Comparison of ENCODE assay signal across 9 mouse cellular contexts in the genomic region with DNA sequence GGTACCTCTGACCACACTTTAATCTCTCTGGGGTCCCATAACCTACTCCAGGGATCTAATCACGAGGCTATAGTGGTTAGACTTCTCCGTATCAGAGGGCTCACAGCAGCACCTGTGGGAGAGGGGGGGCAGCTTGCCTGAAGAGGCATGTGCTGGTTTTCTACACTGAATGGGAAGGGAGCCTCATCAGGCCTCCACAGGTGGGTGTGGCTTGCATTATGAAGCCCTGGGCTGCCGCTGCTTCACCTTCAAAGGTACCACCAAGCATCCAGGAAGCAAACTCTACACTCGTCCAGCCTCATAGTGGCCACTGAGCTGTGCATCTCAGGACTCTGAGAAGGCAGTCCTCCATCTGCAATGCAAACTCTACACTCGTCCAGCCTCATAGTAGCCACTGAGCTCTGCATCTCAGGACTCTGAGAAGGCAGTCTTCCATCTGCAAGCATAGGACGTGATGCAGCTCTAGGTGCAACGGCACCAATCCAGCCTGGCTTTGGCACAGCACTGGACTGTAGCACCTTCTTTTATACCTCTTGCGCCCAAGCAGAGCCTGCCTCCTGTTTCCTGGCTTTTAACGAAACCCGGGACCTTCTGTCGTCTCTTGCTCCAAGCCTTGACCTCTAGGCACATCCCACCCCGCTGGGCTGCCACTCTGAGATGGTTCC.
DNase-seq lines count a peak whose midpoint lies in the region; ATAC-seq and TF ChIP-seq lines count a peak whose summit lies in the region.
"Had no signal": no experiment of that assay in that cellular context is flagged by ENCODE, and none has a peak within 500 bp of the region (broad histone marks: within the 10 kb centered on the region; RNA-seq: fewer than 3 reads in every experiment).

No protein-coding gene starts in this region.

- 60% methylated on average over 12 of the region's 12 CpGs for WGBS in heart, embryonic 16.5 days
- 36% methylated on average over 12 of the region's 12 CpGs for WGBS in embryonic facial prominence, embryonic 13.5 days
- 48% methylated on average over 12 of the region's 12 CpGs for WGBS in intestine, embryonic 14.5 days
- 18% methylated on average over 12 of the region's 12 CpGs for WGBS in neural tube, embryonic 11.5 days
- 55% methylated on average over 12 of the region's 12 CpGs for WGBS in lung, postnatal 0 days

- no peak for TF ChIP-seq EP300 in lung, postnatal 0 days (IDR thresholded peaks at IDR 0.05)

- H3K9ac ChIP-seq in heart, embryonic 16.5 days (ENCODE audit: low read length), result no peak overlapping the region
- 0 out of 2 replicates have a peak overlapping the region, but pooled peaks have one; percentile 49 for H3K9ac ChIP-seq in embryonic facial prominence, embryonic 13.5 days
- no peak overlapping the region for H3K9ac ChIP-seq in intestine, embryonic 14.5 days (ENCODE audit: low read length)
- peak overlapping the region; percentile 30; the same call in 1 of the 2 replicates for H3K9ac ChIP-seq in neural tube, embryonic 11.5 days (ENCODE audit: low read length)
- no peak overlapping the region for H3K9ac ChIP-seq in lung, postnatal 0 days (replicated peaks; ENCODE audit: low read depth)

- H3K27me3 ChIP-seq in heart, embryonic 16.5 days (ENCODE audit: control insufficient read depth, insufficient read depth, low read length), result no peaks in the 10 kb centered on the region
- H3K27me3 ChIP-seq in embryonic facial prominence, embryonic 13.5 days, result no peaks in the 10 kb centered on the region
- no peaks in the 10 kb centered on the region for H3K27me3 ChIP-seq in intestine, embryonic 14.5 days (replicated peaks; ENCODE audit: control insufficient read depth, insufficient read depth, low read length)
- no peaks in the 10 kb centered on the region for H3K27me3 ChIP-seq in neural tube, embryonic 11.5 days (ENCODE audit: control insufficient read depth, insufficient read depth, low read length)
- H3K27me3 ChIP-seq in lung, postnatal 0 days (replicated peaks; ENCODE audit: insufficient read depth, low read length), result no peaks in the 10 kb centered on the region

- no peak for DNase-seq in heart, postnatal 36 days
- DNase-seq in intestine, embryonic 14.5 days (ENCODE audit: low spot score), result no peak
- no peak for DNase-seq in neural tube, embryonic 11.5 days (ENCODE audit: low spot score)
- DNase-seq in right cerebral cortex, adult 18-20 months, result no peak
- no peak for DNase-seq in adrenal gland, postnatal 4 days (ENCODE audit: low spot score in 2 of 2)
- no peak for DNase-seq in lung, postnatal 0 days (ENCODE audit: low spot score)

- H3K4me1 ChIP-seq in heart, embryonic 16.5 days (ENCODE audit: control insufficient read depth, insufficient read depth, low read length), result peaks cover 49% of the 10 kb centered on the region
- H3K4me1 ChIP-seq in embryonic facial prominence, embryonic 13.5 days, result peaks cover 56% of the 10 kb centered on the region
- peaks cover 33% of the 10 kb centered on the region for H3K4me1 ChIP-seq in intestine, embryonic 14.5 days (replicated peaks; ENCODE audit: control insufficient read depth, insufficient read depth, low read length)
- peaks cover 33% of the 10 kb centered on the region for H3K4me1 ChIP-seq in neural tube, embryonic 11.5 days (ENCODE audit: control insufficient read depth, insufficient read depth, low read length)
- peaks cover 11% of the 10 kb centered on the region; the same call in 1 of the 2 replicates for H3K4me1 ChIP-seq in lung, postnatal 0 days (ENCODE audit: insufficient read depth, low read depth, low read length)

- no peaks in the 10 kb centered on the region for H3K9me3 ChIP-seq in heart, embryonic 16.5 days (replicated peaks; ENCODE audit: control insufficient read depth, low read length)
- no peaks in the 10 kb centered on the region for H3K9me3 ChIP-seq in embryonic facial prominence, embryonic 13.5 days
- H3K9me3 ChIP-seq in intestine, embryonic 14.5 days (ENCODE audit: control insufficient read depth, low read length), result no peaks in the 10 kb centered on the region
- no peaks in the 10 kb centered on the region for H3K9me3 ChIP-seq in neural tube, embryonic 11.5 days (ENCODE audit: control insufficient read depth, low read length)
- no peaks in the 10 kb centered on the region for H3K9me3 ChIP-seq in lung, postnatal 0 days (ENCODE audit: low read length)
- H3K9me3 ChIP-seq: G1E had no signal

- no peak for TF ChIP-seq CTCF in lung, postnatal 0 days (IDR thresholded peaks at IDR 0.05)

- intact Hi-C loops in heart, postnatal 36 days (cut with DNase I), result no loop called here

- no peaks in the 10 kb centered on the region for H3K36me3 ChIP-seq in heart, embryonic 16.5 days (ENCODE audit: control insufficient read depth, insufficient read depth)
- no peaks in the 10 kb centered on the region for H3K36me3 ChIP-seq in embryonic facial prominence, embryonic 13.5 days
- no peaks in the 10 kb centered on the region for H3K36me3 ChIP-seq in intestine, embryonic 14.5 days (ENCODE audit: control insufficient read depth, insufficient read depth, low read length)
- H3K36me3 ChIP-seq in neural tube, embryonic 11.5 days (ENCODE audit: control insufficient read depth, insufficient read depth, low read length), result no peaks in the 10 kb centered on the region
- H3K36me3 ChIP-seq in lung, postnatal 0 days (ENCODE audit: insufficient read depth, low read length), result no peaks in the 10 kb centered on the region
- H3K36me3 ChIP-seq: G1E had no signal

- H3K27ac ChIP-seq in heart, embryonic 16.5 days (ENCODE audit: low read length), result peak overlapping the region; percentile 32; the same call in 1 of the 2 replicates
- H3K27ac ChIP-seq in embryonic facial prominence, embryonic 13.5 days, result peak overlapping the region; percentile 87
- peak overlapping the region; percentile 52 for H3K27ac ChIP-seq in intestine, embryonic 14.5 days (ENCODE audit: low read depth)
- peak overlapping the region; percentile 91 for H3K27ac ChIP-seq in neural tube, embryonic 11.5 days (ENCODE audit: low read depth, low read length)
- H3K27ac ChIP-seq in lung, postnatal 0 days (ENCODE audit: low read length), result no peak overlapping the region

- ATAC-seq in heart, embryonic 16.5 days (replicated peaks; ENCODE audit: extremely low read depth, insufficient read depth, low FRiP score), result no peak
- ATAC-seq in embryonic facial prominence, embryonic 13.5 days (ENCODE audit: insufficient number of reproducible peaks, insufficient read depth, low FRiP score, low TSS enrichment, low read depth), result no peak
- ATAC-seq in intestine, embryonic 14.5 days (replicated peaks; ENCODE audit: low FRiP score, low TSS enrichment, low read depth), result peak; percentile 18; the same call in 1 of the 2 replicates
- peak; percentile 17 for ATAC-seq in neural tube, embryonic 11.5 days (ENCODE audit: insufficient read depth, low FRiP score, low TSS enrichment)
- no peak for ATAC-seq in lung, postnatal 0 days

- H3K4me3 ChIP-seq in heart, embryonic 16.5 days (ENCODE audit: low read length), result no peak overlapping the region
- no peak overlapping the region for H3K4me3 ChIP-seq in embryonic facial prominence, embryonic 13.5 days
- no peak overlapping the region for H3K4me3 ChIP-seq in intestine, embryonic 14.5 days (ENCODE audit: low read depth, low read length)
- no peak overlapping the region for H3K4me3 ChIP-seq in neural tube, embryonic 11.5 days (ENCODE audit: low read depth, low read length)
- H3K4me3 ChIP-seq in lung, postnatal 0 days (ENCODE audit: low read depth, low read length), result no peak overlapping the region

- peak overlapping the region; percentile 19; the same call in 1 of the 2 replicates for H3K4me2 ChIP-seq in heart, embryonic 16.5 days (ENCODE audit: low read depth, low read length)
- H3K4me2 ChIP-seq in embryonic facial prominence, embryonic 13.5 days, result peak overlapping the region; percentile 33
- no peak overlapping the region for H3K4me2 ChIP-seq in intestine, embryonic 14.5 days (ENCODE audit: low read length)
- H3K4me2 ChIP-seq in neural tube, embryonic 11.5 days (ENCODE audit: low read depth), result no peak overlapping the region; the same call in 1 of the 2 replicates
- H3K4me2 ChIP-seq in lung, postnatal 0 days (replicated peaks; ENCODE audit: low read depth, low read length), result no peak overlapping the region

Comparison
In these comparisons a context has a peak if more than half of its experiments do, and no peak if none do; other contexts are left out.
1. ATAC-seq: peak in intestine, embryonic 14.5 days (single experiment) and neural tube, embryonic 11.5 days (single experiment); none in heart, embryonic 16.5 days (single experiment), embryonic facial prominence, embryonic 13.5 days (single experiment) and lung, postnatal 0 days (single experiment).
2. H3K4me2 ChIP-seq: peak in heart, embryonic 16.5 days (single experiment) and embryonic facial prominence, embryonic 13.5 days (single experiment); none in intestine, embryonic 14.5 days (single experiment), neural tube, embryonic 11.5 days (single experiment) and lung, postnatal 0 days (single experiment).
3. H3K9ac ChIP-seq: peak in embryonic facial prominence, embryonic 13.5 days (single experiment) and neural tube, embryonic 11.5 days (single experiment); none in heart, embryonic 16.5 days (single experiment), intestine, embryonic 14.5 days (single experiment) and lung, postnatal 0 days (single experiment).